Mouse (Mus musculus) heart, embryonic 11.5 days (tissue): Measurements from ENCODE around the gene Ttll11. TPM values are rescaled to one million over a fixed set of nuclear protein-coding genes. Genes with fewer than 3 reads are reported as not detected.
A peak's percentile ranks its signal among the peaks of the same experiment; 100 is the strongest.

ENCODE experiments used
- ATAC-seq: fragments of 200-750 bp; cut with Nextera tagmentation; replicated peaks from 2 replicates; pipeline ENCODE4 v1.8.0; 2017; ENCODE audit warnings: moderate library complexity; ENCODE audit not compliant: insufficient number of reproducible peaks, low FRiP score, low TSS enrichment
- H3K27ac ChIP-seq: fragments of 300-500 bp; sonication (generic); 2 replicates; pipeline ENCODE4 v1.5.1; 2014; ENCODE audit warnings: mild to moderate bottlenecking, low read depth, low read length
- H3K27me3 ChIP-seq: fragments of 300-500 bp; sonication (generic); 2 replicates; pipeline ENCODE4 v1.6.1; 2014; ENCODE audit warnings: mild to moderate bottlenecking, low read length, mixed read lengths; ENCODE audit not compliant: control insufficient read depth, insufficient read depth
- H3K36me3 ChIP-seq: fragments of 300-500 bp; sonication (generic); 2 replicates; pipeline ENCODE4 v1.6.1; 2014; ENCODE audit warnings: mild to moderate bottlenecking, low read length, moderate library complexity, mixed read lengths; ENCODE audit not compliant: control insufficient read depth, insufficient read depth
- H3K4me1 ChIP-seq: fragments of 300-500 bp; sonication (generic); 2 replicates; pipeline ENCODE4 v1.6.1; 2014; ENCODE audit warnings: low read length; ENCODE audit not compliant: control insufficient read depth, insufficient read depth
- H3K4me2 ChIP-seq: fragments of 300-500 bp; sonication (generic); 2 replicates; pipeline ENCODE4 v1.6.1; 2014; ENCODE audit warnings: mild to moderate bottlenecking, moderate library complexity
- H3K4me3 ChIP-seq: fragments of 300-500 bp; sonication (generic); 2 replicates; pipeline ENCODE4 v1.5.1; 2014; ENCODE audit warnings: low read depth, low read length
- H3K9ac ChIP-seq: fragments of 300-500 bp; sonication (generic); 2 replicates; pipeline ENCODE4 v1.6.1; 2014; ENCODE audit warnings: mild to moderate bottlenecking, low read depth, low read length, moderate library complexity
- H3K9me3 ChIP-seq: fragments of 300-500 bp; sonication (generic); replicated peaks from 2 replicates; pipeline ENCODE4 v1.6.1; 2016; ENCODE audit warnings: low read length; ENCODE audit not compliant: control insufficient read depth
- WGBS: fragments of 180-500 bp; shearing (Covaris S2); extraction: QIAGEN DNeasy Blood & Tissue Kit; methylation state at CpG from one replicate; pipeline ENCODE4 v1.1.7; 2014; ENCODE audit not compliant: insufficient replicate concordance; 5-methylcytosine and 5-hydroxymethylcytosine counted together
- polyA plus RNA-seq: library from polyadenylated mRNA; unstranded; fragments of >200 nt; fragmentation: Nextera tagmentation; extraction: Ambion mirVana; gene quantifications from 2 replicates; pipeline ENCODE4 v1.2.1, GENCODE M21; 2014

Ttll11 gene
- polyA plus RNA-seq, 1 experiment from 2014 or later: 0.34 TPM

DNA sequence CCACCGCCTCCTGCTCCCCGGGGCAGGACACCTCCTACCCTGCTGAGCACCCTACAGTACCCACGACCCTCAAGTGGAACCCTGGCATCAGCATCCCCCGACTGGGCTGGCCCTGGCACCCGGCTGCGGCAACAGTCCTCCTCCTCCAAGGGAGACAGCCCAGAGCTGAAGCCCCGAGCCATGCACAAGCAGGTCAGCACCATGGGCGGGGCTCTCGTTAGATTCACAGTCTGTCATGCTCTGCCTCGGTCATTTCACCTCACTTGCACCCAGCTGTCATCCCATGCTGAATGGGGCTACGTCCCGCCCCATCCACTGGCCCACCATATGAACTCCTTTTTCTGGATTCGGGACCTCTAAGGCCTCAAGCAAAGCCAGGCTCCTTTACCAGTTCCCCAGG lies 259.2 kb downstream of the Ttll11 start:
- 86% methylated on average over 13 of the region's 13 CpGs for WGBS
- no peak for ATAC-seq
- H3K4me1 ChIP-seq: peaks cover 3% of the 10 kb centered on the region; the same call in 1 of the 2 replicates
- H3K9me3 ChIP-seq: no peaks in the 10 kb centered on the region
- no peak overlapping the region for H3K27ac ChIP-seq
- H3K4me3 ChIP-seq: no peak overlapping the region
- H3K9ac ChIP-seq: no peak overlapping the region
- no peak overlapping the region for H3K4me2 ChIP-seq
- H3K27me3 ChIP-seq: no peaks in the 10 kb centered on the region
- peaks cover 77% of the 10 kb centered on the region for H3K36me3 ChIP-seq

DNA sequence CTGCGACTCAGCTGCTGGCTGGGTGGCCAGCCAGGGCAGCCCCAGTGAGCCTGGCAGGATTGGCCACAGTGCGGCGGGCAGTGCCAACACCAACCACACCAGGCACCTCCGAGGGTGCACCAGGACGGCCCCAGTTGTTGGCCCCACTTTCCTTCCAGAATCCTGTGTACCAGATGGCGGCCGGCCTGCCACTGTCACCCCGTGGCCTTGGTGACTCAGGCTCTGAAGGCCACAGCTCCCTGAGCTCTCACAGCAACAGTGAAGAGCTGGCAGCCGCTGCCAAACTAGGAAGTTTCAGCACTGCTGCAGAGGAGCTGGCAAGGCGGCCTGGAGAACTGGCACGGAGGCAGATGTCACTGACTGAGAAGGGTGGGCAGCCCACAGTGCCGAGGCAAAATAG lies 259.6 kb downstream of the Ttll11 start:
- WGBS: 95% methylated on average over 12 of the region's 12 CpGs
- Histone ChIP-seq H3K4me3 (no peak overlapping the region), H3K4me2 (no peak overlapping the region), H3K4me1 (peaks cover 5% of the 10 kb centered on the region), H3K27ac (no peak overlapping the region), H3K27me3 (no peaks in the 10 kb centered on the region), H3K9ac (no peak overlapping the region), H3K9me3 (no peaks in the 10 kb centered on the region), H3K36me3 (peaks cover 79% of the 10 kb centered on the region)
- ATAC-seq: no peak

DNA sequence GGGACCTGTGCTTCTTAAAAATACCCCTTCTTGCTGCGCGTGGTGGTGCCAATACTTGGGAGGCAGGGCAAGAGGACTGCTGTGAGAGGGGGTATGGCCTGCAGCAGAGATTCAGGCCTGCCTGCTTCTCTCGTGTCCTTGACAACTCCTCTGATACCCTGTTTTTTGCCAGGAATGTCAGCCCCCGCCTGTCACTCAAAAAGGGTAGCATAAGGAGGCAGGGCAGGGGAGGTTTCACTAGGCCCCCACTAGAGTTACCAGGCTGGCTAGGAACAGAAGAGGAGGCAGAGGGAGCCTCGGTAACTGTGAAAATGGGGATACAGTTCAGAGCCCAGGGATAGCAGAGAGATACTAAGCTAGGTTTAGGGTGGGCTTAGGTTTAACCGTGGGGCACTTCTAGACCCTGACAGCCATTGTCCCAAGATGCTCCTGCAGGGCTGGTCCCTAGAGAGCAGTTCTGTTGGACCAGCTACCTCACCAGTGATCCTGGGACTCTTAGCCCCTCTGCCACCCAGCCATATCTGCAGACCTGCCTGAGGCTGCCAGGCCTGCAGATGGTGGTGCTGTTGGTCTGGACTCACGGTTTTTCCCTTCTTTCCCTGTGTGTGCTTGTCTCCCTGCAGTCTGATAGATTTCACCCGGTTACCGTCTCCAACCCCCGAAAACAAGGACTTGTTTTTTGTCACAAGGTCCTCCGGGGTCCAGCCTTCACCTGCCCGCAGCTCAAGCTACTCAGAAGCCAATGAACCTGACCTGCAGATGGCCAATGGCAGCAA lies 260.3 kb downstream of the Ttll11 start:
- no peak overlapping the region for H3K4me3 ChIP-seq
- H3K36me3 ChIP-seq: peaks cover 79% of the 10 kb centered on the region
- no peak overlapping the region for H3K4me2 ChIP-seq
- 82% methylated on average over 12 of the region's 12 CpGs for WGBS
- H3K27ac ChIP-seq: no peak overlapping the region
- H3K9ac ChIP-seq: no peak overlapping the region
- no peak for ATAC-seq
- no peaks in the 10 kb centered on the region for H3K27me3 ChIP-seq
- H3K9me3 ChIP-seq: no peaks in the 10 kb centered on the region
- H3K4me1 ChIP-seq: peaks cover 12% of the 10 kb centered on the region

DNA sequence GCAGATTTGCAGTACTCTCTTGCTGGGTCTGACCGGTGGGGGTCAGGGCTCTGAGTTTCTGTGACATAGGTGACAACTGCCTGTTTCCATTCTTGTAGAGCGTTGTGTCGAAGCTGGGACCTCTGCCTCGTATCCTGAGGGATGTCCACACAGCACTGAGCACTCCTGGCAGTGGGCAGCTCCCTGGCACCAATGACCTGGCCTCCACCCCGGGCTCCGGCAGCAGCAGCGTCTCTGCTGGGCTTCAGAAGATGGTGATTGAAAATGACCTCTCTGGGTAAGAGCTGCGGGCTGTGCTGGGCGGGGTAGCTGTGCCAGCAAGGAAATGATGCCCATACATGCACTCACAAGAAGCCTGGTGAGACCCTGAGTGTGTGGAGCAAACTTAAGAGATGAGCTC lies 261.1 kb downstream of the Ttll11 start:
- Histone ChIP-seq H3K36me3 (peaks cover 78% of the 10 kb centered on the region), H3K27ac (no peak overlapping the region), H3K9me3 (no peaks in the 10 kb centered on the region), H3K9ac (no peak overlapping the region), H3K27me3 (no peaks in the 10 kb centered on the region), H3K4me1 (peaks cover 20% of the 10 kb centered on the region), H3K4me3 (no peak overlapping the region), H3K4me2 (no peak overlapping the region)
- WGBS: 90% methylated on average over 9 of the region's 9 CpGs
- ATAC-seq: no peak

DNA sequence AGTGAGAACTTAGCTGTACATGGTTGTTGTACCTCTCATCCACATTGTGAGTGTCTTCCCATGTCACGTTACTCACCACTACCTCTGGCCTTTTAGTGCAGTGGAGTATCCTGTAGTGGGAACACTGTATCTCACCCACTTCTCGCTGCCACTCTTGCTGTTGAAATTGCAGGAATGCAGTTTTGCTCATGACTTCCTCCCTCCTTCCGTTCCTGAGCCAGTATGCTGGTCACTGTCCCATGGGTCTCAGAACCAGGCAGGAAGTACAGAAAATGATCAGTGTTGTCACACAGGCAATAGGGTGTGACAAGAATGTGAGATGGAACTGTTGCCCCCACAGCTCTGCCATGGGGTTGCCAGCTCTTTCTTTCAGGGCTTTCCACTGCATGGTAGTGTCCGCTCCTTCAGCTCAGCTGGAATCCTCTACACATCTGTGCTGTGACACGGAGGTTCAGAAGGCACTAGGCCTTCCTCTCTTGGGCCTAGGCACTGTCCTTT lies 261.7 kb downstream of the Ttll11 start:
- Histone ChIP-seq H3K27ac (no peak overlapping the region), H3K9ac (no peak overlapping the region), H3K4me2 (no peak overlapping the region), H3K4me3 (no peak overlapping the region), H3K27me3 (no peaks in the 10 kb centered on the region), H3K9me3 (no peaks in the 10 kb centered on the region), H3K36me3 (peaks cover 73% of the 10 kb centered on the region), H3K4me1 (peaks cover 23% of the 10 kb centered on the region)
- 71% methylated on average over 5 of the region's 5 CpGs for WGBS
- no peak for ATAC-seq

DNA sequence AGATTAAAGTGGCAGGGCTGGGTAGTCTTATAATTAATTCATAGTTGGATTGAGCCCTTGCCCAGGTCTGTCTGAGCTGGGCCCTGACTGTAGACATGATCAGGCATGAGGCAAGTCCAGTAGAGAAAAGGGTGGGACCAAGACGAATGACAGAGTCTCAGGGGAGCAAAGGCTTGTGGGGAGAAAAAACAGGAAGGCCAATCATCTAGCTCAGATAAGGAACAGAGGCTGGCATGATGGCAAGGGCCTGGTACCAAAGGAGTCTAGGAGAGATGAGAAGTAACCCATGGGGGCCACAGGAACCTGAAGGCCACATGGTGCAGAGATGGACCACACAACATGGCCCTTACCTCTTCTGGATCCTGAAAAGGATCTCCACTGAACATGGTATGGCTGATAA lies 263.5 kb downstream of the Ttll11 start:
- Histone ChIP-seq H3K4me2 (no peak overlapping the region), H3K4me1 (peaks cover 24% of the 10 kb centered on the region), H3K9me3 (no peaks in the 10 kb centered on the region), H3K27ac (no peak overlapping the region), H3K36me3 (peaks cover 65% of the 10 kb centered on the region), H3K4me3 (no peak overlapping the region), H3K27me3 (no peaks in the 10 kb centered on the region), H3K9ac (no peak overlapping the region)
- no peak for ATAC-seq
- 54% methylated on average over 1 of the region's 1 CpGs for WGBS

DNA sequence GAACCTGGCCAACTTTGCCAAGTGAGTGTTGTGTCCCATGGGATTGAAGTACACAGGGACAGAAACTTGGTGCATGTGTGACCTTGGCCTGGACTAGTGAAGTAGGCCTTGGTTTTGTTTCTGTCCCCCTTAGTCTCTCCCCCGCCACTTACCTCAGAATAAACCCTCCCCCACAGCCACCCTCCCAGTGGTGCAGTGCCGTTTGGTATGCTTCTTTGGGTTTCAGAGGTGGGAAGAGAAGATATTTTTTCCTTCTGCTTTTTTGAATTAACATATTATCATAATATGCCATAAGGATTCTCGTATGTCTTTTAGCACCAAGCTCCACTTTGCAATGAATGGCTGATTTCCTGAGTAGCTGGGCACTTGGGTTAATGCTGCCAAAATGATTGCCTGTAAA lies 264.2 kb downstream of the Ttll11 start:
- Histone ChIP-seq H3K27ac (peak overlapping the region; percentile 71), H3K4me2 (no peak overlapping the region), H3K9me3 (no peaks in the 10 kb centered on the region), H3K36me3 (peaks cover 64% of the 10 kb centered on the region), H3K9ac (no peak overlapping the region), H3K27me3 (no peaks in the 10 kb centered on the region), H3K4me1 (peaks cover 25% of the 10 kb centered on the region), H3K4me3 (no peak overlapping the region)
- no peak for ATAC-seq
- WGBS: 79% methylated on average over 3 of the region's 3 CpGs

DNA sequence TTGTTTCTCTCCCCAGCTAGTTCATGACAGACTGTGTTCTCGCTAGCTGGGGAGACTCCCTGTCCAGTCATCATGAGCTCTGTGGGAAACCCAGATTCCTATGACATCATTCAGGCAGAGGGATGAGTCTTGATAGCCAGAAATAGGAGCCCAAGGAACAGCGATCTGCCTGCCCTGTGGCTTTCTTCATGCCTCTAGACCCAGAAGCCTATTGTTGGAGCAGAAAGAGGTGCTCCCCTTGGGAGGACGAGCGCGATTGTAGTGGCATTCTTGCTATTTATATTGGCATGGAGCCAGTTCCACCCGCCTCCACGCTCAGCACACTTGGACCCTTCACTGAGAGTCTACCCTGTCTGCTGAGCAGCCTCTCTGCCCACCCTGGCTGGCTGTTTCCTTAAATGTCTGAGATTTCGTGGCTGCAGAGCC lies 265.0 kb downstream of the Ttll11 start:
- WGBS: 33% methylated on average over 8 of the region's 8 CpGs
- Histone ChIP-seq H3K27ac (peak overlapping the region; percentile 71), H3K4me3 (no peak overlapping the region), H3K27me3 (no peaks in the 10 kb centered on the region), H3K4me1 (peaks cover 25% of the 10 kb centered on the region), H3K36me3 (peaks cover 63% of the 10 kb centered on the region), H3K9me3 (no peaks in the 10 kb centered on the region), H3K4me2 (peak overlapping the region; percentile 11; the same call in 1 of the 2 replicates), H3K9ac (no peak overlapping the region)
- peak; percentile 48 for ATAC-seq

DNA sequence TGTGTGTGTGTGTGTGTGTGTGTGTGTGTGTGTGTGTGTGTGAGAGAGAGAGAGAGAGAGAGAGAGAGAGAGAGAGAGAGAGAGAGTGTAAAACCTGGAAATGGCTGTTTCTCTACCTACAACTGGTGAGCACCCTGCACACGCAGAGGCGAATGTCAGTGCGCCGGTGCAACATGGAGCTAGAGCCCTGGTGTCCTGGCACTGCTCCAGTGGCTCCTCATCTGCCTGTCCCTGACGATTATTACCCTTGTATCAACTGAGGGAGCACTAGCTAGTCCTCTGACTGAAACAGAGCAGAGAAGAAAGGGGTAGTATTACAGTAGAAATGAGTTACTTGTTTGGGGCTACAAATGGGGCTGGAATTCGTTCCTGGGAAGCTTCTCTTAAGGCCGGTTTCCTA lies 266.3 kb downstream of the Ttll11 start:
- Histone ChIP-seq H3K27me3 (no peaks in the 10 kb centered on the region), H3K9me3 (no peaks in the 10 kb centered on the region), H3K4me3 (no peak overlapping the region), H3K4me2 (no peak overlapping the region), H3K27ac (0 out of 2 replicates have a peak overlapping the region, but pooled peaks have one; percentile 10), H3K4me1 (peaks cover 25% of the 10 kb centered on the region), H3K36me3 (peaks cover 54% of the 10 kb centered on the region), H3K9ac (no peak overlapping the region)
- no peak for ATAC-seq
- 85% methylated on average over 7 of the region's 7 CpGs for WGBS
